ENCODE assay signal across 9 mouse cellular contexts in genomic region chr5:124014791-124015251, GRCm38 (mm10). TPM values are rescaled to one million over a fixed set of nuclear protein-coding genes. Genes with fewer than 3 reads are reported as not detected.
A peak's percentile ranks its signal among the peaks of the same experiment; 100 is the strongest.
DNase-seq lines count a peak whose midpoint lies in the region; ATAC-seq lines count a peak whose summit lies in the region.
"Had no signal": no experiment of that assay in that cellular context is flagged by ENCODE, and none has a peak within 500 bp of the region (broad histone marks: within the 10 kb centered on the region; RNA-seq: fewer than 3 reads in every experiment).

No protein-coding gene starts in this region.

- 9% methylated on average over 11 of the region's 11 CpGs for WGBS in heart, embryonic 13.5 days
- 12% methylated on average over 11 of the region's 11 CpGs for WGBS in neural tube, embryonic 12.5 days

- peak overlapping the region; percentile 27 for H3K4me3 ChIP-seq in heart, embryonic 13.5 days
- no peak overlapping the region for H3K4me3 ChIP-seq in neural tube, embryonic 12.5 days
- H3K4me3 ChIP-seq: myocyte had no signal

- H3K9ac ChIP-seq in heart, embryonic 13.5 days: peak overlapping the region; percentile 79
- H3K9ac ChIP-seq in neural tube, embryonic 12.5 days: no peak overlapping the region

- peaks cover 8% of the 10 kb centered on the region for H3K36me3 ChIP-seq in heart, embryonic 13.5 days
- H3K36me3 ChIP-seq in neural tube, embryonic 12.5 days: peaks cover 3% of the 10 kb centered on the region

- peaks cover 100% of the 10 kb centered on the region for H3K4me1 ChIP-seq in heart, embryonic 13.5 days
- peaks cover 89% of the 10 kb centered on the region for H3K4me1 ChIP-seq in neural tube, embryonic 12.5 days

- DNase-seq in spleen, postnatal 36 days (ENCODE audit: low spot score in 2 of 2): peak; percentile 67 to 74
- DNase-seq in spleen, postnatal 4 days (ENCODE audit: low spot score in 2 of 2): no peak
- peak; percentile 67 to 79 for DNase-seq in kidney, postnatal 25 days
- no peak for DNase-seq in cerebellum, adult 8-10 months
- no peak for DNase-seq in frontal cortex, postnatal 36 days (ENCODE audit: low spot score in 2 of 2)
- DNase-seq in layer of hippocampus, postnatal 10 days (ENCODE audit: low spot score in 2 of 2): no peak

- H3K9me3 ChIP-seq in heart, embryonic 13.5 days: no peaks in the 10 kb centered on the region
- no peaks in the 10 kb centered on the region for H3K9me3 ChIP-seq in neural tube, embryonic 12.5 days

- H3K27me3 ChIP-seq in heart, embryonic 13.5 days (replicated peaks): no peaks in the 10 kb centered on the region
- no peaks in the 10 kb centered on the region for H3K27me3 ChIP-seq in neural tube, embryonic 12.5 days (replicated peaks)

- peak overlapping the region; percentile 96 for H3K27ac ChIP-seq in heart, embryonic 13.5 days (replicated peaks)
- no peak overlapping the region for H3K27ac ChIP-seq in neural tube, embryonic 12.5 days

- peak overlapping the region; percentile 62 for H3K4me2 ChIP-seq in heart, embryonic 13.5 days
- H3K4me2 ChIP-seq in neural tube, embryonic 12.5 days (replicated peaks): peak overlapping the region; percentile 18; the same call in 1 of the 2 replicates

- ATAC-seq in heart, embryonic 13.5 days (ENCODE audit: extremely low read depth, insufficient number of reproducible peaks, low FRiP score, low TSS enrichment): no peak
- ATAC-seq in neural tube, embryonic 12.5 days (ENCODE audit: low FRiP score, low read depth): no peak

RNA-seq across cellular contexts. Expression of gene Vps37b, which starts 17.2 kb away (rescaled TPM):
- polyA plus RNA-seq in heart, embryonic 13.5 days (2015; fragmentation: Nextera tagmentation; extraction: Ambion mirVana): 51.2 and 52.2 TPM in 2 replicates
- polyA plus RNA-seq in neural tube, embryonic 12.5 days (2016; fragmentation: Nextera tagmentation; extraction: Ambion mirVana): 70.9 and 71.2 TPM in 2 replicates
- total RNA-seq in layer of hippocampus, postnatal 10 days (2021): 10 to 100 TPM; 38.4 to 41.6 TPM

RNA-seq across cellular contexts. Expression of gene Hip1r, which starts 41.4 kb away (rescaled TPM):
- polyA plus RNA-seq in heart, embryonic 13.5 days (2015; fragmentation: Nextera tagmentation; extraction: Ambion mirVana): 4.7 and 5.6 TPM in 2 replicates
- 12.6 and 14.6 TPM in 2 replicates for polyA plus RNA-seq in neural tube, embryonic 12.5 days (2016; fragmentation: Nextera tagmentation; extraction: Ambion mirVana)
- 10 to 100 TPM; 63.7 to 70.1 TPM for total RNA-seq in layer of hippocampus, postnatal 10 days (2021)

Comparison
In these comparisons a context has a peak if more than half of its experiments do, and no peak if none do; other contexts are left out.
1. DNase-seq: peak in spleen, postnatal 36 days (2 of 2) and kidney, postnatal 25 days (2 of 2); none in spleen, postnatal 4 days (0 of 2), cerebellum, adult 8-10 months (single experiment), frontal cortex, postnatal 36 days (0 of 2) and layer of hippocampus, postnatal 10 days (0 of 2).